Mouse (Mus musculus) cortical plate, adult 2 months (tissue): ENCODE measurements at regions not wholly inside any gene's neighbourhood (a gene's known extent, or its start where the extent isn't known, plus 50 kb on each side); places are given as distances from the start of the nearest gene placed in this dataset.
"Not testable (repeated sequence)": the region's sequence is repeated elsewhere in the genome, so short reads cannot be mapped to it uniquely, and the experiment has no call there.

Source experiments
- H3K27ac ChIP-seq: fragments of 200-500 bp; 2 replicates; pipeline ENCODE4 v1.5.1; 2012; ENCODE audit warnings: low read length, control low read depth, inconsistent platforms; ENCODE audit not compliant: insufficient read depth
- H3K4me1 ChIP-seq: fragments of 200-500 bp; 2 replicates; pipeline ENCODE4 v1.6.1; 2011; ENCODE audit warnings: low read length; ENCODE audit not compliant: control insufficient read depth, insufficient read depth
- H3K4me3 ChIP-seq: fragments of 200-500 bp; 2 replicates; pipeline ENCODE4 v1.5.1; 2011; ENCODE audit warnings: mild to moderate bottlenecking, low read length, control low read depth; ENCODE audit not compliant: insufficient read depth
- CTCF ChIP-seq: fragments of 200-500 bp; IDR thresholded peaks from 2 replicates; pipeline ENCODE4 v1.5.1; 2011; ENCODE audit warnings: mild to moderate bottlenecking, control low read depth, low read length; ENCODE audit not compliant: insufficient read depth; ENCODE audit errors: extremely low read depth
- POLR2A ChIP-seq: fragments of 200-500 bp; IDR thresholded peaks from 2 replicates; pipeline ENCODE4 v1.6.1; 2011; ENCODE audit warnings: mild to moderate bottlenecking, low read length, control low read depth; ENCODE audit not compliant: insufficient read depth; ENCODE audit errors: extremely low read depth

DNA sequence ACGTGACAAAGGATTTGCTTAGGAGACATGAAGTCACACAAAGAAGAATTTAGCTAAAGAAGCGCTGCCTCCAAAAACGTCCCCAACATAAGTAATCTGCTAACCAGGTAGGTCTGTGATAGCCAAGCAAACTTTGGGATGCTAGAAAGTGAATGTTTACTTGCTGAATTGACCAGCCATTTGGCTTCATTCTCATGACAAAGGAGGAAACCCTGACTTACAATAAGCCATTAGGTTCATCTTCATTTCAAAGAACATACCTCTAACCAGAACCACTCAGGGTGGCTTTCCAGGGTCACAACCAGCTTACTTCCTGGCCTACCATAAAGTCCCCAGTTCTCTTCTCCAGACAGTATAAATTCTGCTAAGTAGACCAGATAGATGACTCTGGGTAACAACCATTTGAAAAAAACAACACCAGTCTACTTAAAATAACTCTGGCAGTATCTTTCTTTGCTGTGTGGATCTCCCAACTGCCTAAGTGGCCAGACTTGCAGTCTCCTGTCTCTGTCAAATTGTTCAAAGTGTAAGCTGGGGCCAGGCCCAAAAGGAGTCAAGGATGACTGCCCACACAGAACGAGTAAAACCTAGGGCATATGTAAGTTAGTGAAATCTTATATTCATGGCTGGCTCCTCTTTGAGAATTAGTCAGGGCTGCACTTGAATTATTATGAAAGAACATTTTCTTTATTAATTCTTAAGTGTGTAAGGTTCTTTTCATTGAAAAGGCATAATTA lies 61.4 kb upstream of the Chd2 start:
- peaks cover 2% of the 10 kb centered on the region; the same call in 1 of the 2 replicates for H3K4me1 ChIP-seq
- TF ChIP-seq POLR2A (no peak), CTCF (no peak)
- no peak overlapping the region for H3K27ac ChIP-seq
- no peak overlapping the region for H3K4me3 ChIP-seq

DNA sequence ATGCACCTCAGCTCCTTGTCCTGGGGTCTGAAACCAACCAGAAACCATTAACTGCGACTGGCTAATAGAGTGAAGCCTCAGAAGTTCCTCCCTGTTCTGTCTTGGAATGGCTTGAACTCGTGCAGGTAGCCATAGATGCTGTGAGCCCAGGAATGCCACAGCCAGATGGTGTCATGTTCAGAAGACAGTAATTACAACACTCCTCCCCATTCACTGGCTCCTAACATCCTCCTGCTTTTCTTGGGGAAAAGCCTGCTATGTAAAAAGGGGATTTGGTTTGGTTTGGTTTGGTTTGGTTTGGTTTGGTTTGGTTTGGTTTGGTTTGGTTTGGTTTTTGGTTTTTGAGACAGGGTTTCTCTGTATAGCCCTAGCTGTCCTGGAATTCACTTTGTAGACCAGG lies 59.7 kb upstream of the Chd2 start:
- Histone ChIP-seq H3K4me3 (no peak overlapping the region), H3K4me1 (peaks cover 4% of the 10 kb centered on the region), H3K27ac (no peak overlapping the region)
- no peak for TF ChIP-seq POLR2A
- no peak for TF ChIP-seq CTCF

GRCm38 (mm10) chr7:73600776-73601175 lies 59.1 kb upstream of the Chd2 start:
- TF ChIP-seq CTCF (no peak), POLR2A (no peak)
- Histone ChIP-seq H3K4me1 (peaks cover 6% of the 10 kb centered on the region), H3K4me3 (no peak overlapping the region), H3K27ac (no peak overlapping the region)

- H3K4me1 ChIP-seq, H3K4me3 ChIP-seq, H3K27ac ChIP-seq: not testable (repeated sequence)
These were observed 58.4 kb upstream of the Chd2 start for GRCm38 (mm10) chr7:73600003-73600385.

DNA sequence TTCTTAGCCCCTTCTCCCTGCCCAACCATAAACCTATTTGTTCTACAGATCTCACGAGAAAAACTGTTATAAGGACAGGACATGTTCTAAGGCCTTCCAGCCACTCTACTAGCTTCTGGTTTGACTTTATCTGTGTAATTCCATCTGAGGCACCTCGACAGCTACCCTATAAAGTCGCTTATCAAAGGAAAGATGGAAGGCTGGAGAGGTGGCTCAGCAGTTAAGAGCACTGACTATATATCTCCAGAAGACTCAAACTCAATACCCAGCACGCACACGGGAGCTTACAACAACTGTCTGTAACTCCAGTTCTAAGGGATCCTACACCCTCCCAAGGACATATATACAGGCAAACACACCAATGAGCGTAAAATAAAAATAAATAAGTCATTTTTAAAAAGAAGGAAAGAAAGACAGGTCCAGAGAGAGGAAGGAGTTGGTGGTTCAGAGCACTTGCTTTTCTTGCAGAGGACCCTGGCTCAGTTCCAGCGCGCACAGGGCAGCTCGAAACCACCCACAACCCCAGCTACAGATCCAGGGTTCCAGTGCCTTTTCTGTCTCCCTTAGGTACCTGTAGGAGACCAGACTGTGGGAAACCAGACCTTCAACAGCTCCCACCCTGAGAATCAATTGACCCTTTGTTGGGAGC lies 57.8 kb upstream of the Chd2 start:
- TF ChIP-seq CTCF (no peak), POLR2A (no peak)
- H3K27ac ChIP-seq: no peak overlapping the region
- H3K4me1 ChIP-seq: peaks cover 6% of the 10 kb centered on the region
- no peak overlapping the region for H3K4me3 ChIP-seq

DNA sequence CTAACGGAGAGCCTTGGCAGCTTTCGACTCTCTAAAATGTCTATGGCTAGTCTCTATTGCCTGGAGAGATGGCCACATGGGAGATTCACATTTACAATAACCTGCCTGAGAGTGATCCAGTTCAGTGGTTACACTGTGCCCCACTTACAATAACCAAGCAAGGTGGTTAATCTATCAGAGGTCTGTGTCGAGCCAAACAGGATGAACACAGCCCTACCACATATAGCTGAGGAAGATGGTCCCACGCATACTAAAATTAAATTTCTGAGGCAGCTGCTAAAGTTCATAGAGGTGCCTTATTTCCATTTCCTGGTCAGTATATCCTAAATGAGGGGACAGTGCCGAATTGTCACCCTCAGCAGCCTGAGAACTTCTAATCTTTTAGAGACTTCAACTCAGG lies 56.3 kb upstream of the Chd2 start:
- no peak overlapping the region for H3K27ac ChIP-seq
- no peak overlapping the region for H3K4me3 ChIP-seq
- TF ChIP-seq CTCF: no peak
- TF ChIP-seq POLR2A: no peak

DNA sequence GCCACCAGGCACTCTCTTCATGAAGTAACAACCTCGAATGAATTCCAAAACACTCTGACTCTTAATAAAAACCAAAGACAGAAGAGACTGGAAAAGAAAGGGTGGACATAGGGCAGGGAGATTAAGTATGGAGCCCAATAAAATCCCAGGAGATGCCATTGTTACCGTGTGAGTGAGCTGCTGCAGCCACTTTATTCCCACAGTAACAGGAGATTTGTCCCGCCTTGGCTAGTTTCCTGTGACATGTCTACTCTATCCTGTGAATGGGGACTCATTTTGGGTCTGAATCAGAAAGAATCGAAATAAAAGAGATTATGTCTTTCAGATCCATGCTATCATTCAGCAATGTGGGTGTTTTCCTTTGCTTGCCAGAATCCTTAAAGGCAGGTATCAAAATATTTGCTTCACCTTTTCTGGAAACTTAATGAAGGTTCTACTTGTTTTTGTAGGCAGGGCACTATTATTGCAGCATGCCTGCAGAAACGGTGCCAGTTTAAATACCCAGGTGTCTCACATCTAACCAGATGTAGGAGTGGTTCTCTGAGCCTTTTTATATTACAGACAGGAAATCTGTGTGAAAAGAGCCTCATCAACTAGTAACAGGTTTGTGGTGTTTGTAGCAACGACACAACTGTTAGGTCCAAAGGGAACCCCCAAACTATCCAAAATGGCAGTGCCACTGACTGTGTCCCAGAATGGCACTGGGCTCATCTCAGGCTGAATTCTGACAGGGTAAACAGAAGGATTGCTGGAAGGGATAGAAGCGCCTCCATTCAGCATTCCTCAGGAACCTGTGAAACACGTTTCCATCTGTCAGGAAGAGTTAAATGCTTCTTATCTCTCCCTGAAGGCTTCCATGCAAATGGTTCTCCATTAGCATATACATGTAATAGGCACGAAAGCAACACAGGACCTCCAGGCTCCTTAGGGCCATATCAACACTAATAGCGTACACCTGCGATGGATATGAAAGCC lies 55.5 kb upstream of the Chd2 start:
- Histone ChIP-seq H3K4me3 (no peak overlapping the region), H3K27ac (peak overlapping the region; percentile 2)
- TF ChIP-seq POLR2A (no peak), CTCF (no peak)

More for the DNA sequence above, 56.3 kb upstream of the Chd2 start:
- peaks cover 6% of the 10 kb centered on the region for H3K4me1 ChIP-seq

DNA sequence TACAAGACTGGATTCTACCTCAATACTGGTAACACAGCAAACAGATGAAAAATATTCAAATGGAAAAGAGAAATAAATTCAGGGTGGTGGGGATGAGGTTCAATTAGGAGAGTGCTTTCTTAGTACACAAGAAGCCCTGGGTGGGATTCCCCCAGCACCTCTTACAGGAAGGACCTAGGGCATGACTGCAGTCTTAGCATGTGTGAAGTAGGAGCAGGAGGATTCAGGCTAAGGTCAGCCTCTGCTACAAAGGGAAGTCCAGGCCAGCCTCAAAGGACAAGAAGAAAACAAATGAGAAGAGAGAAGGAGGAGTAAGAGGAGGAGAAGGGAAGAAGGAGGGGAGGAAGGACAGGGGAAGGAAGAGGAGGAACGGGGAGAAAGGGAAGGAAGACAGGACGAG lies 54.8 kb upstream of the Chd2 start:
- Histone ChIP-seq H3K4me1 (peaks cover 6% of the 10 kb centered on the region), H3K4me3 (no peak overlapping the region), H3K27ac (peak overlapping the region; percentile 2)
- TF ChIP-seq POLR2A (no peak), CTCF (no peak)

More for the DNA sequence above, 55.5 kb upstream of the Chd2 start:
- H3K4me1 ChIP-seq: peaks cover 6% of the 10 kb centered on the region

GRCm38 (mm10) chr7:73595860-73596259 lies 54.2 kb upstream of the Chd2 start:
- Histone ChIP-seq H3K4me3 (no peak overlapping the region), H3K27ac (peak overlapping the region; percentile 2; the same call in 1 of the 2 replicates), H3K4me1 (peaks cover 6% of the 10 kb centered on the region)
- no peak for TF ChIP-seq POLR2A
- no peak for TF ChIP-seq CTCF
